Mouse (Mus musculus) CH12.LX (cell line): ENCODE measurements around the gene Cfdp1. TPM values are rescaled to one million over a fixed set of nuclear protein-coding genes. Genes with fewer than 3 reads are reported as not detected.

Source experiments
- DNase-seq: peaks from one replicate; pipeline ENCODE4 v3.0.0-alpha.2; 2013; ENCODE audit errors: extremely low read depth
- H3K27ac ChIP-seq: 2 replicates; pipeline ENCODE4 v1.5.1; 2012; ENCODE audit warnings: low read depth, mild to moderate bottlenecking, control low read depth, moderate library complexity; ENCODE audit not compliant: insufficient read depth
- H3K27me3 ChIP-seq: replicated peaks from 2 replicates; pipeline ENCODE3; 2012; ENCODE audit warnings: inconsistent platforms
- H3K36me3 ChIP-seq, 2 experiments: replicated peaks in 1 of 2; 2 replicates each; pipeline versions ENCODE3 to v1.6.1; 2012; ENCODE audit warnings: inconsistent platforms in 1 of 2, low read length in 1 of 2, mild to moderate bottlenecking in 1 of 2, mixed read lengths in 1 of 2, moderate library complexity in 1 of 2; ENCODE audit not compliant: control insufficient read depth in 1 of 2, insufficient read depth in 1 of 2
- H3K4me1 ChIP-seq, 2 experiments: 2 replicates each; pipeline ENCODE4 v1.6.1; 2012; ENCODE audit warnings: inconsistent platforms in 1 of 2, moderate library complexity in 1 of 2; ENCODE audit not compliant: insufficient read depth in 2 of 2, control insufficient read depth in 1 of 2
- H3K4me2 ChIP-seq: 2 replicates; pipeline ENCODE4 v1.6.1; 2012; ENCODE audit warnings: low read depth, mild to moderate bottlenecking, control low read depth; ENCODE audit not compliant: poor library complexity, insufficient read depth, severe bottlenecking
- H3K4me3 ChIP-seq, 3 experiments: fragments of 150-350 bp in 1 of 3; sonication (generic) in 1 of 3; replicated peaks in 1 of 3; 2 replicates each; pipeline versions ENCODE3 to v1.5.1; 2011 to 2012; ENCODE audit warnings: low read depth in 2 of 3, low read length in 2 of 3, mild to moderate bottlenecking in 2 of 3, moderate library complexity in 2 of 3, control low read depth in 1 of 3, improper control_type of control experiment in 1 of 3, inconsistent platforms in 1 of 3, mixed read lengths in 1 of 3; ENCODE audit not compliant: poor library complexity in 1 of 3
- H3K79me2 ChIP-seq: replicated peaks from 2 replicates; pipeline ENCODE4 v1.6.1; 2012; ENCODE audit warnings: mild to moderate bottlenecking, moderate library complexity; ENCODE audit not compliant: control insufficient read depth, poor library complexity, insufficient read depth, severe bottlenecking; ENCODE audit errors: extremely low read depth
- H3K9ac ChIP-seq: 2 replicates; pipeline ENCODE4 v1.6.1; 2012; ENCODE audit warnings: low read depth, mild to moderate bottlenecking, control low read depth, moderate library complexity; ENCODE audit not compliant: insufficient read depth
- H3K9me3 ChIP-seq: replicated peaks from 2 replicates; pipeline ENCODE3; 2012; ENCODE audit warnings: low read length, inconsistent platforms, mixed read lengths
- BHLHE40 ChIP-seq: IDR thresholded peaks from 2 replicates; pipeline ENCODE4 v1.6.1; 2011; ENCODE audit warnings: mild to moderate bottlenecking, low read depth, low read length, improper control_type of control experiment
- CHD1 ChIP-seq: IDR thresholded peaks from 2 replicates; pipeline ENCODE4 v1.6.1; 2012; ENCODE audit warnings: low read depth, low read length, improper control_type of control experiment, inconsistent platforms
- CTCF ChIP-seq, 2 experiments: IDR thresholded peaks in 1 of 2; conservative IDR thresholded peaks in 1 of 2; 2 replicates each; pipeline ENCODE4 v1.5.1; 2011 to 2012; ENCODE audit warnings: low read depth in 2 of 2, low read length in 2 of 2, improper control_type of control experiment in 1 of 2, inconsistent platforms in 1 of 2, mild to moderate bottlenecking in 1 of 2, moderate library complexity in 1 of 2
- E2F4 ChIP-seq: IDR thresholded peaks from 2 replicates; pipeline ENCODE4 v1.6.1; 2011; ENCODE audit warnings: low read depth, low read length, improper control_type of control experiment; ENCODE audit not compliant: insufficient replicate concordance
- ELF1 ChIP-seq: IDR thresholded peaks from 2 replicates; pipeline ENCODE4 v1.6.1; 2014; ENCODE audit warnings: low read depth, mild to moderate bottlenecking, inconsistent platforms, low read length, improper control_type of control experiment
- ETS1 ChIP-seq: conservative IDR thresholded peaks from 2 replicates; pipeline ENCODE4 v1.6.1; 2012; ENCODE audit warnings: low read depth, mild to moderate bottlenecking, inconsistent platforms, low read length, improper control_type of control experiment, moderate library complexity
- GABPA ChIP-seq: IDR thresholded peaks from 2 replicates; pipeline ENCODE4 v1.6.1; 2012; ENCODE audit warnings: low read depth, low read length, improper control_type of control experiment, inconsistent platforms; ENCODE audit not compliant: insufficient replicate concordance
- HCFC1 ChIP-seq: IDR thresholded peaks from 2 replicates; pipeline ENCODE4 v1.6.1; 2012; ENCODE audit warnings: low read depth, mild to moderate bottlenecking, inconsistent platforms, low read length, improper control_type of control experiment
- IRF4 ChIP-seq: IDR thresholded peaks from 2 replicates; pipeline ENCODE4 v1.6.1; 2014; ENCODE audit warnings: low read depth, mild to moderate bottlenecking, inconsistent platforms, low read length, improper control_type of control experiment
- JUN ChIP-seq: IDR thresholded peaks from 2 replicates; pipeline ENCODE4 v1.6.1; 2011; ENCODE audit warnings: low read depth, mild to moderate bottlenecking, low read length, improper control_type of control experiment, moderate library complexity; ENCODE audit not compliant: insufficient read depth
- JUND ChIP-seq: conservative IDR thresholded peaks from 2 replicates; pipeline ENCODE4 v1.6.1; 2011; ENCODE audit warnings: low read depth, low read length, improper control_type of control experiment
- KAT2A ChIP-seq: IDR thresholded peaks from 2 replicates; pipeline ENCODE4 v1.6.1; 2012; ENCODE audit warnings: low read length, improper control_type of control experiment, inconsistent platforms; ENCODE audit not compliant: insufficient replicate concordance
- MAFK ChIP-seq: IDR thresholded peaks from 2 replicates; pipeline ENCODE4 v1.6.1; 2011; ENCODE audit warnings: low read length, improper control_type of control experiment; ENCODE audit not compliant: insufficient replicate concordance
- MAX ChIP-seq: IDR thresholded peaks from 2 replicates; pipeline ENCODE4 v1.6.1; 2011; ENCODE audit warnings: low read length, improper control_type of control experiment
- MXI1 ChIP-seq: IDR thresholded peaks from 2 replicates; pipeline ENCODE4 v1.6.1; 2011; ENCODE audit warnings: mild to moderate bottlenecking, low read depth, low read length, improper control_type of control experiment
- NELFE ChIP-seq: IDR thresholded peaks from 2 replicates; pipeline ENCODE4 v1.6.1; 2011; ENCODE audit warnings: low read depth, low read length, improper control_type of control experiment
- NRF1 ChIP-seq: IDR thresholded peaks from 2 replicates; pipeline ENCODE4 v1.6.1; 2014; ENCODE audit warnings: low read depth, mild to moderate bottlenecking, inconsistent platforms, low read length, improper control_type of control experiment, moderate library complexity
- PAX5 ChIP-seq: IDR thresholded peaks from 2 replicates; pipeline ENCODE4 v1.6.1; 2012; ENCODE audit warnings: low read length, inconsistent platforms, mixed read lengths
- RAD21 ChIP-seq: IDR thresholded peaks from 2 replicates; pipeline ENCODE4 v1.6.1; 2011; ENCODE audit warnings: low read depth, mild to moderate bottlenecking, low read length, improper control_type of control experiment, moderate library complexity
- SIN3A ChIP-seq: IDR thresholded peaks from 2 replicates; pipeline ENCODE4 v1.6.1; 2012; ENCODE audit warnings: low read length, improper control_type of control experiment, inconsistent platforms
- SMC3 ChIP-seq: IDR thresholded peaks from 2 replicates; pipeline ENCODE4 v1.6.1; 2011; ENCODE audit warnings: low read depth, low read length, improper control_type of control experiment
- UBTF ChIP-seq: IDR thresholded peaks from 2 replicates; pipeline ENCODE4 v1.6.1; 2012; ENCODE audit warnings: low read depth, mild to moderate bottlenecking, inconsistent platforms, low read length, improper control_type of control experiment, moderate library complexity
- USF2 ChIP-seq: conservative IDR thresholded peaks from 2 replicates; pipeline ENCODE4 v1.6.1; 2011; ENCODE audit warnings: low read depth, low read length, improper control_type of control experiment
- ZC3H11A ChIP-seq: IDR thresholded peaks from 2 replicates; pipeline ENCODE4 v1.6.1; 2012; ENCODE audit warnings: low read depth, mild to moderate bottlenecking, inconsistent platforms, low read length, improper control_type of control experiment
- ZMIZ1 ChIP-seq: IDR thresholded peaks from 2 replicates; pipeline ENCODE4 v1.6.1; 2012; ENCODE audit warnings: low read depth, mild to moderate bottlenecking, inconsistent platforms, low read length, improper control_type of control experiment
- ZNF384 ChIP-seq: IDR thresholded peaks from 2 replicates; pipeline ENCODE4 v1.6.1; 2012; ENCODE audit warnings: low read depth, low read length, improper control_type of control experiment, inconsistent platforms
- dilution Hi-C: fragments of 300-500 bp; cut with MboI; formaldehyde crosslinking; loops from 2 replicates; pipeline ENCODE4 v1.14.3; 2020; ENCODE audit warnings: low sequenced_read_pairs; ENCODE audit not compliant: extremely low pct_unique_long_range_greater_than_20kb, extremely low pct_ligation_motif_present
- in situ Hi-C: fragments of 300-500 bp; cut with MboI; formaldehyde crosslinking; loops from 3 replicates; pipeline ENCODE4 v1.14.3; 2019; ENCODE audit warnings: low sequenced_read_pairs, low pct_ligation_motif_present, low pct_unique_long_range_greater_than_20kb, mixed read lengths
- polyA plus RNA-seq: library from polyadenylated mRNA; unstranded; fragments of >175 nt; gene quantifications from 2 replicates; pipeline ENCODE4 v1.2.1, GENCODE M21; 2012; ENCODE audit warnings: low read depth; ENCODE audit not compliant: insufficient read length
- total RNA-seq, 2 experiments: library from RNA; depleted of rRNA; stranded (reverse); fragments of 300-350 nt in 1 of 2; fragments of >200 nt in 1 of 2; gene quantifications; 2 replicates each; pipeline ENCODE4 v1.2.3; 2012 to 2014

The Cfdp1 gene
- total and polyA plus RNA-seq, 3 experiments: 113 to 210 (median 169) TPM

DNA sequence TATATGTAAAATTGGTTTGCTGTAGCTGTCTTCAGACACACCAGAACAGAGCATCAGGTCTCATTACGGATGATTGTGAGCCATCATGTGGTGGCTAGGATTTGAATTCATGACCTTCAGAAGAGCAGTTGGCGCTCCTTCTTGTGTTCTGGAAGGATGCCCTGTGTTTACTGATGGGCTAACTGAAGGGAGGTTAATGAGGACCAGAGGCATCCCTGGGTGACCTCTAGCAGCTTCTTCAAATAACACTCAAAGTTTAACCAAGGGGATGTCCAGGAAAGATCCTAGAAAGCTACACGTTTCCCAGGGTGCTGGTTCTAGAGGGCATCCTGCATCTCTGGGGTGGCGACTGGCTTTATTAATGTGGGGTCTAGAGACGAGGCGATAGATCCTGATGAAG, 99.4 kb downstream of the Cfdp1 start:
- H3K79me2 ChIP-seq: no peaks in the 10 kb centered on the region
- no peaks in the 10 kb centered on the region for H3K36me3 ChIP-seq
- H3K27me3 ChIP-seq: no peaks in the 10 kb centered on the region
- no peaks in the 10 kb centered on the region; a peak in 1 of 4 replicates for H3K4me1 ChIP-seq
- H3K27ac ChIP-seq: no peak overlapping the region
- DNase-seq: no peak
- in situ Hi-C loops (no loop called here), dilution Hi-C loops (no loop called here)
- H3K4me2 ChIP-seq: no peak overlapping the region
- peaks cover 2% of the 10 kb centered on the region for H3K9me3 ChIP-seq
- TF ChIP-seq UBTF (no peak), PAX5 (no peak), SMC3 (no peak), USF2 (no peak), HCFC1 (no peak), ETS1 (no peak), SIN3A (no peak), CHD1 (no peak), BHLHE40 (no peak), JUND (no peak), ZNF384 (no peak), MAX (no peak), JUN (no peak), CTCF (conservative IDR thresholded peaks at IDR 0.05 in 1 of 2, IDR thresholded peaks at IDR 0.05 in 1 of 2; ENCODE audit: low read depth in 2 of 2, low read length in 2 of 2) (no peak), RAD21 (no peak), GABPA (no peak), NRF1 (no peak), IRF4 (no peak), ZMIZ1 (no peak)
- H3K4me3 ChIP-seq: no peak overlapping the region
- no peak overlapping the region for H3K9ac ChIP-seq

DNA sequence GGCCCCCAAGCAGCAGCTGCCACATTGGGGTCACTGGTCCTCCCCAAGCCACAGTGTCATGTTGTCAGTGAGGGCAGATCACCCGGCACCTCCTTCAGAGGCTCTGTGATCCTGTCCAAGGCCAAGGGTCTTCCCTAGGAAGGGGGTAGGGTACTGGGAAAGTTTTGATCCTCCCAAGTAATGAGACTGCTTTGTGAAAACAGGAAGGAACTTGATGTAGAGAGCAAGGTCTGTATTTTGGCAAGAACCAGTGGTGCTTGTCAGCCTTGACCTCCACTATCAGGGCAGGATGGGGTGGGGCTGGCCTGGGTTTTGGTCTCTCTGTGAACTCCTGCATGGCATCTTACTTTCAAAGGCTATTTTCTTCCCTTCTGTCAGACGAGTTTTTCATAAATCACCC, 100.0 kb downstream of the Cfdp1 start:
- no peak overlapping the region for H3K4me2 ChIP-seq
- H3K79me2 ChIP-seq: no peaks in the 10 kb centered on the region
- no peak for TF ChIP-seq ELF1
- no peak for TF ChIP-seq ZMIZ1
- TF ChIP-seq ETS1: no peak
- no peak for TF ChIP-seq ZC3H11A
- TF ChIP-seq MAFK: no peak
- TF ChIP-seq KAT2A: no peak
- TF ChIP-seq HCFC1: no peak
- no peak for TF ChIP-seq MXI1
- no peak for TF ChIP-seq ZNF384
- no peak for TF ChIP-seq NELFE
- no peak for TF ChIP-seq IRF4
- no peak for TF ChIP-seq E2F4
- peaks cover 2% of the 10 kb centered on the region for H3K9me3 ChIP-seq
- no peaks in the 10 kb centered on the region for H3K27me3 ChIP-seq
- H3K9ac ChIP-seq: no peak overlapping the region
- in situ Hi-C loops: no loop called here
- no peak overlapping the region for H3K27ac ChIP-seq
- H3K36me3 ChIP-seq: no peaks in the 10 kb centered on the region
- dilution Hi-C loops: no loop called here
- H3K4me1 ChIP-seq: no peaks in the 10 kb centered on the region; a peak in 1 of 4 replicates
- DNase-seq: no peak
- no peak overlapping the region for H3K4me3 ChIP-seq
